Mouse (Mus musculus) lung, adult 2 months (tissue): ENCODE measurements around the gene Hoxa10.

Source experiments
- CTCF ChIP-seq: fragments of 200-500 bp; IDR thresholded peaks from 2 replicates; pipeline ENCODE4 v1.5.1; 2011; ENCODE audit warnings: mild to moderate bottlenecking, low read length, control low read depth; ENCODE audit not compliant: insufficient read depth
- POLR2A ChIP-seq: fragments of 200-500 bp; IDR thresholded peaks from 2 replicates; pipeline ENCODE4 v1.6.1; 2011; ENCODE audit warnings: low read depth, mild to moderate bottlenecking, control low read depth, low read length, borderline replicate concordance; ENCODE audit errors: extremely low read depth

DNA sequence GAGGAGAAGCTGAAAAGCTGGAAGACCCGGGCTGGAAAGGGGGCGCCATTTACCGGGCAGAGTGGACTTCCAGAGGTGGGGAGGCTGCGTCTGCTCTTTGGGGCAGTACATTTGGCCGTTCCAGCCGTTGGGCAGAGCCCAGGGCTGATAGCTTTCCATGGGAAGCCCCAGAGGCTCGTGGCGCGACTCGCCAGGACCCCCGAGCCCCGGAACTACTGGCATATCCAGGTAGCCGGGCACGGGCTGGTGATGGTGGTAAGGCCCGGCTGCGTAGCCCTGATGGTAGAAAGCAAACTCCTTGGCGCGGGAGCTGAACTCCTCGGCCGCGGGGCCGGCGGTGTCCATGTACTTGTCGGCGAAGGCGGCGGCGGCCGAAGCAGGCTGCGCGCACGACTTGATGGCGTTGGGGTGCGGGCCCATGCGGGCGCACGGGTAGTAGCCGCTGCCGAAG, 19.2 kb upstream of the Hoxa10 start:
- TF ChIP-seq POLR2A (no peak), CTCF (no peak)
